Mouse (Mus musculus) 3134 (cell line): ENCODE data around the gene Mapk1ip1l.

Source experiments
- DNase-seq: peaks from one replicate; pipeline ENCODE4 v3.0.0-alpha.2; 2011; ENCODE audit warnings: low spot score; ENCODE audit not compliant: insufficient read length; ENCODE audit errors: extremely low read depth

The Mapk1ip1l gene

GRCm38 (mm10) chr14:47354948-47355347 is 56.9 kb downstream of the Mapk1ip1l start:
- DNase-seq: no peak

GRCm38 (mm10) chr14:47356622-47357021 is 58.6 kb downstream of the Mapk1ip1l start:
- no peak for DNase-seq

DNA sequence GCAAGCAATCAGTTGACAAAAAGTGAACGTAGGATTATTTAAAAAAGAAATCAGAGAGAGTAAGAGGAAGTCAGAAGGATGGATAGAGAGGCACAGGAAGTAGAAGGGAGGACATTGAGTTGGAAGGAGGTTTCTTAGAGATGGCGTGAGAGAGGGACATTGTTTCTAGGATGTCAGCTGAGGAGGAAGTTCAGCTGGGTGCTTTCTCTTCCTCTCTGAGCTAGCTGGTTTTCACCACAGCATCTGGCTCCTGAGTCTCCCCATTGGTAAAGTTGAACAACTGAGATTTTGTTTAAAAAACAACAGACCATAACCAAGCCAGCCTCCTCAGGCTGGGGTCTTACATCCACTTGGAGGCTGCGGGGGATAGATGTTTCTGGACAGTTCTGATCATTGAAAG is 61.5 kb downstream of the Mapk1ip1l start:
- DNase-seq: no peak

- DNase-seq: no peak
These were observed 63.4 kb downstream of the Mapk1ip1l start for GRCm38 (mm10) chr14:47361418-47361817.

DNA sequence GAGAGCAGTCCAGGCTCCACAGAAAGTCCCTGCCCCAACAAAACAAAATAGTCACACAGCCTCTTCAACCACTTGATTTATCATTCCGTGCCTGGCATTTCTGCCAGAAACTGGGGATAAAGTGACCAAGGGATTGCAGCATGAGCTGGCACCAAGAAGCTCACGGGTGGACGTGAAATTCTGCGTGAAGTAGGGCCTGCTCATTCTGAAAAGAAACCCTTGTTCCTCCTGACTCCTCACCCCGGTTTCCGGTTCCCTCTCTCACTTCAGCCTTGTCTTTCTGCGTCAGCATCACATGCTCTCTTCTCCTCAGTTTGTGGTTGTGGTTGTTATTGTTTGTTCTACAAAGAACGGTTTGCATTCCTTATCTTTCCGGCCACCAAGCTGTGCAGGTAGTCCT is 63.8 kb downstream of the Mapk1ip1l start:
- DNase-seq: no peak

DNA sequence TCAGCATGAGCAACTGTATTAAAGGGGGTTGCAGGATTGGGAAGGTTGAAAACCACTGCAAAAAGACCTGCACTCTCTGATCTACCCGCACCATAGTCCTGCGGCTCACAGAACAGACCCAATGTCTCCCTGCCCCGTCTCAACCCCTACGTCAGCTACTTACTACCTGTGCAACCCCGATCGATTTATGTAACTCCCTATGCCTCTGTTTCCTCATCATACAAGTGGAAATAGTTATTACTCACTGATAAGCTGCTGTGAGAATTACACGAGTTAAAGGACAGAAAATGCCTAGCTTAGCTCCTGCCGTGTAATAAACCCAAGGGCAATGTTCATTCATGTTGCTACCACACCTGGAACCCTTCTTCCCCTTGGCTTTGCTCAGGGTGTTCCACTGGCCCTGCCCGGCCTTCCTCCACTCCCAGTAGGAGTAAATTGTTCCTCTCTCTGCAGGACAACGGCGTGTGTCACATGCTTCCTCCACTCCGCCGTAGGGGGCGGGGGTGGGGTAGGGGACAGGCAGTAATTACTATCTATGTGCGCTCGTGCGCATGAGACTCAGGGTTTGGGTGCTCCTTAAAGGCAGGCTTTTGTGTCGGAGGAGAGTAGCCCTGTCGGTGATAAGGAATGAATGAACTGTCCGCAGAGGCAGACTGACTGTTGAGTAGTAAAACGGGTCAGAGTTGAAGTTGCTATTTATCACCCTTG is 66.8 kb downstream of the Mapk1ip1l start:
- no peak for DNase-seq

DNA sequence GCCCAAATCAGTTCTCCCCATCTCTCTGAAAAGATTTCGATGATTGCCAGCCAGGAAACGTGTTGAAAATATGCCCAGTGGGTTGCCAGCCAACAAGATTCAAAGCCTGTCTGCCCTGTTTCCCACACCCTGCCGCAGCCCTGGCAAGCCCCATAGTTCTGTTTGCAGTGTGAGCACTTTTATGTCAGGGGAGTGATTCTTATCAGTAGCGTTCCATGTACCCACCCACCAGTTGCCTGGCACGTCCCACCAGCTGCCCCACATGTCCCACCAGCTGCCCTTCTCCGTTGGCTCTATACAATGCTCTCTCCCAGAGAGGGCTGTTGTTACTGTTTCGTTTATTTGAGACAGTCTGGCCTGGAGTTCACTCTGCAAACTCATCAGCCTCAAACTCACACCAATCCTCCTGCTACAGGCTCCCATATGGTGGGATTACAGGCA is 68.8 kb downstream of the Mapk1ip1l start:
- no peak for DNase-seq

- no peak for DNase-seq
These were observed 69.4 kb downstream of the Mapk1ip1l start, which contains the start of gene Lgals3 for GRCm38 (mm10) chr14:47367461-47367860. Gene Lgals3, plus strand, starts transcription at chr14:47367751.

GRCm38 (mm10) chr14:47369741-47370140 is 71.7 kb downstream of the Mapk1ip1l start:
- DNase-seq: no peak

- no peak for DNase-seq
These were observed 72.7 kb downstream of the Mapk1ip1l start for GRCm38 (mm10) chr14:47370790-47371189.

DNA sequence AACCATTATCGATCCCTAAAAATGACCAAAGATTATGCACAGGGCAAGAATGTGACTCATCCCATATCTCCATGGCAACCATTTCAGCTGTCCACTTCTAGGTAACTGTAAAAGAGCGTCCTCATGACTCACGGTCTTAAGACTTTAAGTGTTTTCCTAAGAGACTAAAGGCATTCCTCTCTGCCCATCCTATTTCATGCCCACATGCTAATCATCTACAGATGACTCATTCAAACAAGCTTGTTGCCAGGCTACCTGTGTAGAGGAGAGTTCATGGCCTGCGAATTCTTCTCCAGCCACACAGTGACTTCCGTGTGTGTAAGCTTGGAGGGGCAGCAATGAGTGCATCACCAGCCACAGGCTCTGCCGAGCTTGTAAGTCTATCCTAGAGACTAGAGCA is 73.6 kb downstream of the Mapk1ip1l start:
- peak; percentile 78 for DNase-seq
